Mouse (Mus musculus) thymus, postnatal 4 days (tissue): Measurements from ENCODE around the gene Ppp1r9b.

Source experiments
- DNase-seq: peaks from one replicate; pipeline ENCODE4 v3.0.0; 2021

Ppp1r9b gene

GRCm38 (mm10) chr11:94978178-94978915, 12.5 kb upstream of the Ppp1r9b start:
- DNase-seq, result no peak

GRCm38 (mm10) chr11:94978947-94979346, 11.9 kb upstream of the Ppp1r9b start:
- DNase-seq, result peak; percentile 97

GRCm38 (mm10) chr11:94979462-94980179, 11.2 kb upstream of the Ppp1r9b start:
- DNase-seq, result no peak

GRCm38 (mm10) chr11:94985140-94985539, 5.7 kb upstream of the Ppp1r9b start:
- DNase-seq, result no peak

- no peak for DNase-seq
Observed at GRCm38 (mm10) chr11:94985822-94986221, 5.0 kb upstream of the Ppp1r9b start.

GRCm38 (mm10) chr11:94986435-94986834, 4.4 kb upstream of the Ppp1r9b start:
- DNase-seq, result peak; percentile 57

GRCm38 (mm10) chr11:94987341-94987740, 3.5 kb upstream of the Ppp1r9b start:
- DNase-seq, result no peak

GRCm38 (mm10) chr11:94987851-94988250, 3.0 kb upstream of the Ppp1r9b start:
- DNase-seq, result no peak

GRCm38 (mm10) chr11:94988780-94989561, 1.9 kb upstream of the Ppp1r9b start:
- DNase-seq, result peak; percentile 52

- DNase-seq, result peak; percentile 78
Observed at GRCm38 (mm10) chr11:94989562-94990017, 1.2 kb upstream of the Ppp1r9b start.

- no peak for DNase-seq
Observed at GRCm38 (mm10) chr11:94990102-94990748, 610 bp upstream of the Ppp1r9b start.

- peak; percentile 84 for DNase-seq
Observed at GRCm38 (mm10) chr11:94991641-94992479, 1.0 kb downstream of the Ppp1r9b start.

GRCm38 (mm10) chr11:94992480-94992753, 1.6 kb downstream of the Ppp1r9b start:
- DNase-seq, result no peak

- peak; percentile 70 for DNase-seq
Observed at GRCm38 (mm10) chr11:94992754-94993606, 2.1 kb downstream of the Ppp1r9b start.

GRCm38 (mm10) chr11:94994208-94994814, 3.5 kb downstream of the Ppp1r9b start:
- peak; percentile 19 for DNase-seq

- peak; percentile 43 for DNase-seq
Observed at GRCm38 (mm10) chr11:94994947-94995772, 4.3 kb downstream of the Ppp1r9b start.

- DNase-seq, result peak; percentile 23
Observed at GRCm38 (mm10) chr11:94996101-94996500, 5.3 kb downstream of the Ppp1r9b start.

GRCm38 (mm10) chr11:94996984-94997383, 6.1 kb downstream of the Ppp1r9b start:
- DNase-seq, result peak; percentile 18

GRCm38 (mm10) chr11:94997596-94997995, 6.8 kb downstream of the Ppp1r9b start:
- no peak for DNase-seq
